ENCODE assay signal across 19 mouse cellular contexts in the genomic region with DNA sequence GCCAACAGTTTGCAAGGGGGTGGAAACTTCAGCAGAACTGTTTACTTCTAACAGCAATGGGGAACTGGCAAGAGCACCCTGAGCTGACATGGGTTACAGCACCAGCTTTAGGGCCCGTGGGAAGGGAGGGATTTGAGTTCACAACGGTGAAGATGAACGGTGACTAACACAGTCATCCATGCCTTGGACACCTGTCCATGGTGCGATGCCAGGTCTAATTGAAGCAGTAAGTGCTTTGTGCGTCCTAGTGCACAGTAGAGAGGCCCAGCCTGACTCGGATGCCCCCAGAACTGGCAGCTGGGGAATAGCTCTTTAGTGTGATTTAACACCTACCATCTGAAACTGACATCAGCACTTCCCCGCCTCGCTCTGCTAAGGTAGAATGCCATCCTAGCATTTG.
A peak's percentile ranks its signal among the peaks of the same experiment; 100 is the strongest.
DNase-seq lines count a peak whose midpoint lies in the region; TF ChIP-seq lines count a peak whose summit lies in the region.
"Had no signal": no experiment of that assay in that cellular context is flagged by ENCODE, and none has a peak within 500 bp of the region (broad histone marks: within the 10 kb centered on the region; RNA-seq: fewer than 3 reads in every experiment).

No protein-coding gene starts in this region.

- no peak for TF ChIP-seq POLR2A in cerebellum, adult 2 months (IDR thresholded peaks at IDR 0.05; ENCODE audit: borderline replicate concordance, insufficient read depth, low read length)

- H3K4me1 ChIP-seq in cerebellum, adult 2 months (ENCODE audit: control insufficient read depth, insufficient read depth, low read length), result peaks cover 20% of the 10 kb centered on the region
- H3K4me1 ChIP-seq: embryonic facial prominence, embryonic 10.5 days; heart, embryonic 10.5 days; midbrain, embryonic 12.5 days had no signal

- 30% methylated on average over 8 of the region's 8 CpGs for WGBS in cerebellum, adult 2 months

- H3K27ac ChIP-seq in cerebellum, adult 2 months (ENCODE audit: insufficient read depth, low read length), result no peak overlapping the region
- H3K27ac ChIP-seq: embryonic facial prominence, embryonic 10.5 days; heart, embryonic 10.5 days; hindbrain, embryonic 15.5 days; intestine, embryonic 15.5 days; macrophage; midbrain, embryonic 12.5 days had no signal

- peak; percentile 48 to 61 for DNase-seq in cerebellum, adult 2 months
- DNase-seq in cerebellum, adult 8-10 months, result no peak
- peak; percentile 38 for DNase-seq in left cerebral cortex, postnatal 4 days
- DNase-seq in left cerebral cortex, adult 18-20 months (ENCODE audit: low spot score in 2 of 2), result no peak
- DNase-seq in brain, adult 2 months (ENCODE audit: low read depth, low spot score), result peak; percentile 64
- peak; percentile 53 for DNase-seq in cerebellum, postnatal 14 days
- DNase-seq in layer of hippocampus, postnatal 10 days (ENCODE audit: low spot score in 2 of 2), result no peak
- DNase-seq: adrenal gland, postnatal 14 days; gastrocnemius, postnatal 10 days; heart, postnatal 4 days; kidney, adult 8-10 months; kidney, postnatal 10 days; thymus, postnatal 36 days had no signal

- H3K27me3 ChIP-seq in cerebellum, adult 2 months (ENCODE audit: control insufficient read depth, insufficient read depth, low read length), result no peaks in the 10 kb centered on the region
- H3K27me3 ChIP-seq: hindbrain, embryonic 15.5 days; intestine, embryonic 15.5 days; midbrain, embryonic 12.5 days had no signal

- H3K4me3 ChIP-seq in cerebellum, adult 2 months (replicated peaks; ENCODE audit: insufficient read depth, low read depth, low read length), result no peak overlapping the region
- H3K4me3 ChIP-seq: embryonic facial prominence, embryonic 10.5 days; heart, embryonic 10.5 days; hindbrain, embryonic 15.5 days; intestine, embryonic 15.5 days; midbrain, embryonic 12.5 days had no signal

- intact Hi-C loops in left cerebral cortex, postnatal 4 days (cut with DNase I), result no loop called here

- no peak for TF ChIP-seq CTCF in cerebellum, adult 2 months (IDR thresholded peaks at IDR 0.05; ENCODE audit: borderline replicate concordance, insufficient read depth, low read depth, low read length)

Comparison
In these comparisons a context has a peak if more than half of its experiments do, and no peak if none do; other contexts are left out.
1. DNase-seq: peak in cerebellum, adult 2 months (2 of 2), left cerebral cortex, postnatal 4 days (single experiment), brain, adult 2 months (single experiment) and cerebellum, postnatal 14 days (2 of 2); none in cerebellum, adult 8-10 months (single experiment), left cerebral cortex, adult 18-20 months (0 of 2) and layer of hippocampus, postnatal 10 days (0 of 2).